Mouse (Mus musculus) heart, postnatal 14 days (tissue): ENCODE results near the gene Ndufc2. TPM values are rescaled to one million over a fixed set of nuclear protein-coding genes. Genes with fewer than 3 reads are reported as not detected.

ENCODE experiments used
- DNase-seq, 2 experiments: peaks; one replicate each; pipeline ENCODE4 v3.0.0; 2021 to 2022
- intact Hi-C: fragments of 180-260 bp; cut with DNase I; formaldehyde crosslinking; loops from one replicate; pipeline ENCODE4 v1.15.1; 2025
- total RNA-seq, 2 experiments: library from RNA; stranded (reverse); gene quantifications; 2 replicates each; pipeline ENCODE4 v1.2.3; 2021

Gene Ndufc2
- total RNA-seq, 2 experiments from 2014 or later: 516 to 524 TPM

DNA sequence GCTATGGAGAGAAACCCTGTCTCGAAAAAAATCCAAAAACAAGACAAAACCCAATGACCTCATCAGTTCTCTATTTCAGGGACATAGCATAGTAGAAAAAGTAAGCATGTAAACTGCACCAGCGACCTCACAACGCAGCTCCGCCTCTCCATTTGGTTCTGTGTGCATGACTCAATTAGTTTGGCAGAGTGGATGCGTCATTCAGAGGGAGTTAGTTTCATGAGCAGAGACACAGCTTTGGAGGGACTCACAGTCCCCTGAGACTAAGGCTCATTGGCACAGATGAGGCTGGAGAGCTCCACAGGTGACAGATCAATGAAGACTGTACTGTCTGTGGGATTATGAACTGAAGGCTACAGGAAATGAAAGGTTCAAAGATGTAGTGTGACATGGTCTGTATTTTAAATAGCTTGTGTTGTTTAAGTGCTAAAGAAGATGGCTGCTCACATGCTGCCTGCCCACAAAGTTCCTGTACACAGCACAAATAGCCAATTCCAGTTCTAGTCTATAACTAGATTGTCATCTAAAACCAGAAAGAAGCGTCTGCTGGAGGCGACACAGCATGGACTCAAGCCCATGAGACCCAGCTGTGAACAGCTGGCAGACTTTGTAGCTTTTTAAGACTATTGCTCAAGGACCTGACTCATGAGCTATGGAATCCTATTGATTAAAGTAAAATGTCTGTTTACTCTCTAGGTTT is 13.5 kb upstream of the Ndufc2 start:
- intact Hi-C loops: no loop called here
- DNase-seq: peak; percentile 46 to 54

DNA sequence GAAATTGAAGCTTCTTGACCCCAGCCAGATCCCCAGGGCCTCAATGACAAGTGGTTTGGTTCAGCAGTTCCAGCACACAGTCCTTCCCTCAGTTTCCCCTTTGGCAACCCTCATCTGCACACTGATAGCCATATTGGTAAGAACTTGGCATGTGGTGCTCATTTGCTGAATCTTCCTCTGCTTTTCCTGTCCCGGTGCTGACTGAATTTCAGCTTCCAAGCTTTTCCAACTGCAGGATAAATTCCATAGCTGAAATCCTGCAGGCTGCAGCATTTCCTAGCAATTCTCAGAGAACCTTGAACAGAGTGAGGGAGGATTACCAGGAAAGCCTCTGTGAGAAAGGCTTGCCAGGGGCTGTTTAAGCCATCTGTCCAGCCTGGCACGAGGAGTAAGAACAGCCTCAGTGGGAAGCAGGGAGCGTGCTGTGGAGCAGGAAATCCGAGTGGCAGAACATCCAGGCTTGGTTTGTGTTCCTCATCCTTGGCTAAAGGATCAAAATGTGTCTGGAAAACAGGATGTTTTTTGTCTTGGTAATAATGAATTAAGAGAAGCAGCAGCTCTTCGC is 12.9 kb upstream of the Ndufc2 start:
- intact Hi-C loops: no loop called here
- DNase-seq: peak; percentile 44 to 49

DNA sequence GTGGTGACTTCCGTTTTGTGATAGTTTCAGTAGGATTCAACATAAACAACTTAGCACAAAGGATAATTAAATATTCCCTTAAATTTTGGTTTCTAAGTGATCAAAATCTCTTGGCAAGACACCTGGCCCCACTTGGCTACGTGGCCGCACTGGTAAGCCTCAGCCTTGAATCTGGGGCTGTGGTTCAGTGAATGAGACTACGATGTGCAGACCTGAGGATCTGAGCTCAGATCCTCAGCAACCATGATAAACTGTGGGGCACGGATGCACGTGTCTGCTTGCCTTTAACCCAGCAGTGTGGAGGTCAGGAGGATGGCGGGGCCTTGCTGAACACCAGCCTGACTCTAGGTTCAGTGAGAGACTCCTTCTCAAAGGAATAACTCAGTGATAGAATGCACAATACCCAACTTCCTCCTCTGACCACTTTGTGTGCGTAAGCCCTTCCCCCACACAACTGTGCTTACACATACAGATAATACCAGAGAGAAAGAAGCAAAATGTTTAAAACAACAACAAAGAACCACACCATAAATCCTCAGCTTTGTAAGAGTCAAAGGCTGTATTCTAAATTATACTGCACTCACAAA is 12.1 kb upstream of the Ndufc2 start:
- no peak for DNase-seq
- intact Hi-C loops: no loop called here

DNA sequence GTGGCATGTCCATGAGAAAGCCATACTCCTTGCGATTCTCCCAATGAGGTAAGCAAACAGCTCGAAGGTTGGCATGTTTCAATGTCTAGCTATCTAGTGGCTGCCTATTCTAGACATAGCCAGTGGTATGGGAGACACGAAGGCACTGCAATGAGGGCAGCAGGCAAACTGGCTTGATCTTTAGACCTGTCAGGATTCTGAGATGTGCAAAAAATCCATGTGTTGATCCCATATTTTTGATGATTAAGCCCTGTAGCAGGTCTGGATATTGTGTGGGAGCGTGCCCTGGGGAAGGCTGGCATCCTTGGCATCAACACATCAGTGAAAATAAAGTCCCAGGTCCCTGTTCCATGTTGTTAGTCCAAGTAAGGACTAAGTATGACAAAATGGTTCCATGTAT is 11.3 kb upstream of the Ndufc2 start:
- intact Hi-C loops: no loop called here
- DNase-seq: no peak

DNA sequence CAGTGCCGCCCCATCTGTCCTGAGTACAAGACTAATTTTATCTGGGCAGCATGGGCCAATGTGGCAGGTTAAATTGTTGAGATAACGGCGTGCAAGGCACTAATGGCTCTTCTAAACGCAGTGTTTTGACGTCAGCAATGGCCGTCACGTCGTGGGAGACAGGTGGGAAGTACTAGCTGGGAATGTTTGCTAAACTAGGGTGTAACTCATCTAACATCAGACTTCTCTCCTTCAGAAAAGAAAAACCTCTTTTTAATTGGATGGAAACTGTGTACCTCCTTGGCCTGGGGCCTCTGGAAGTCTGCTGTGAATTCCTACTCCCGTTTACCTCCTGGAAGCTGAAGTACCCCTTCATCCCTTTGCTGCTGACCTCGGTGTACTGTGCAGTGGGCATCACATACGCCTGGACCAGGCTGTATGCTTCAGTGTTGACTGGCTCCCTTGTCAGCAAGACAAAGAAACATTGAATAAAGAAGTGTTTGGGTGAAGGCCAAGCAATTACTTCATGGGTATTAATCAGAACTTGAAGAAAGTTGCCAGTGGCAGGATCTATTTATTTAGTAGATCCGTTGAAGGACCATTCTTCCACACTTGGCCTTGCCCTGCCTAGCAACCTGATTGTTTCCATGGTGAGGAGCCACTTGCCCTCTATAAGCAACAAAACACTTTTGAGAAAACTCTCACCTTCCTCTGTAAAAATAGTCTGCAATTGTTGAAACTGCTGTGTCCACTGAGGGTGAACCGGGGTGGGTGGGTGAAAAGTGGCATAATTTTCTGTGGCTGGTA is 8.3 kb upstream of the Ndufc2 start:
- intact Hi-C loops: no loop called here
- DNase-seq: no peak

DNA sequence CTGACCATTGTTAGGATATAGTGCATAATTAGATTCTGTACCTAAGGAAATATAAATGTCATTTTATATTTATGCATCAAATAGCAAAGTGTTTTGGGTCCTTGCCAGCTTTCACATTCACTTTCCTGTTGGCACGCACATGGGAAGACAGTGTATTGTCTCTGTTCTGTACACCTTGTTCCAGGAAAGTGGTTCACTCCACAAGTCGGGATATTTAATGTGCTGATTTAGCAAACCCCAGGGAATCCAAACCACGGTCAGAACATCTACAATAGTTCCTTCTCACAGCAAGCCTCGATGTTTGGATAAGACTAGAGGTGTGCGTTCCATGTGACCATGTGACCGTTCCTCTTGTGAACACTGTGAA is 7.7 kb upstream of the Ndufc2 start:
- intact Hi-C loops: no loop called here
- DNase-seq: peak in 1 of 2 experiments; percentile 25

DNA sequence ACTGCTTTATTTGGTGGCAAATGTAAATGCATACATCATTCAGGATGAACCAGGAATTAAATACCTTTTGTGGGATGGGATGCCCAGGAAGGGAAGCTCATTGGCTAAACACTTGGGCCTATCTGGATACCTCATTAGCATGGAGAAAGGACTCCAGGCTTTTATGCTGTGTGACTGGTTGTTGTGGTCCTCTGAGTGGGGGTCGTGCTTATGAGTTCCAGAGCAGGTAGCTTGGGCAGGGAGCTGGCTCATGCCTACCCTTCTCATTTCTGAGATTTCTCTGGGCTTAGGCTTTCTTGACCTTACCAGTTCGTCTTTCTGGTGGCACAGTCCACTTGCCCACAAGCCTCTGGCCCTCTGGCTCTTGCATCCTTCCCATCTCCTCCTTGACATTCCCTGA is 5.4 kb upstream of the Ndufc2 start:
- no peak for DNase-seq
- intact Hi-C loops: no loop called here

DNA sequence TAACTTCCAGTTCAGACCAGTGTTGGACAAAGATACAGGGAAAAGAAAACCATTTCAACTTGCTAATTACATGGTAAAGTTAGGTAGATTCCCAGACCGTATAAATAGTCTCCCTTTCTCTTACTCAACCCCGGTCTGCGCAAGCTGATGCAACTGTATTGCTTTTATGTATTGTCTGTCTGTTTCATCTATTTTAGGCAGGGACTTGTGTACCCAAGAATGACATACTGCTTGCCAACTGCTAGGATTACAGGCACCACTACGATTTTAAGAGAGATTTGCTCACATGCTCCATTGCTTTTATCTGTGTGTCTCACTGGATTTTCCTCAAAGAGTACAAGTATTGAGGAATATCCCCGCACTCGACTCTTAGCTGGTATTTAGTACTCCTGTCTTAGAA is 860 bp upstream of the Ndufc2 start:
- intact Hi-C loops: no loop called here
- DNase-seq: no peak

DNA sequence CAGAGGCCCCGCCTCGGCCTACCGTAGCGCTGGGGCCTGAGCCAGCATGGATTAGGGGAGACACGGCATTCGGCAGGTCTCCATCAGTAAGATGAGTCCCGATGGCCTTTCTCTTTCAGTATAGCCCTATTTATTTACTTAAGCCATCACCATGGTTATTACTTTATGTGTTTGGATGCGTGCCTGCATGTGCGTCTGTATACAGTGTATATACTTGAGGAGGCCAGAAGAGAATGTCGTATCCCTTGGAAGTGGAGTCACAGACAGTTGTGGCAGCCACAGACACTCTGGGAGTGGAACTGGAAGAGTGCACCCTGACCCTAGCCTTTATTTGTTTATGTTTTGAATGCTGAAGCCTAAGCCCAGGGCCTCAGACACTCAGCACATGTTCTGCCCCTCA is 7.3 kb downstream of the Ndufc2 start:
- DNase-seq: no peak
- intact Hi-C loops: no loop called here

DNA sequence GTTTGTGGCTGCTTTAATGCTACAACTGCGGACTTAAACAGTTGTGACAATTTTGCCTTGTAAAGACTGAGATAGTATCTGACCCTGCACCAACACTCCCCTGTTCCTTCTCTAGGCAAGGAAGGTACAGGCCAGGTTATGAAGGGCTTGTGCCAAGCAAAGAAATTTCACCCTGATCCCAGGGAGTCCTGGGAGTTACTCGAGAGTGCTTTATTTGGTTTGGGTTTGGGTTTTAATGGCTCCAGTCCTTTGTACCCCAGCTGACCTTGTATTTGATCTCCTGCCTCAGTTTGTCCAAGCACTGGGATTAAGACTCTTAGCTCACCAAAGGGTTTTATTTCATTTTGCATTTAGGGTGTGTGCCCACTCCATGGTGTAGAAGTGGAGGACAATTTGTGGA is 11.3 kb downstream of the Ndufc2 start:
- intact Hi-C loops: no loop called here
- DNase-seq: no peak

DNA sequence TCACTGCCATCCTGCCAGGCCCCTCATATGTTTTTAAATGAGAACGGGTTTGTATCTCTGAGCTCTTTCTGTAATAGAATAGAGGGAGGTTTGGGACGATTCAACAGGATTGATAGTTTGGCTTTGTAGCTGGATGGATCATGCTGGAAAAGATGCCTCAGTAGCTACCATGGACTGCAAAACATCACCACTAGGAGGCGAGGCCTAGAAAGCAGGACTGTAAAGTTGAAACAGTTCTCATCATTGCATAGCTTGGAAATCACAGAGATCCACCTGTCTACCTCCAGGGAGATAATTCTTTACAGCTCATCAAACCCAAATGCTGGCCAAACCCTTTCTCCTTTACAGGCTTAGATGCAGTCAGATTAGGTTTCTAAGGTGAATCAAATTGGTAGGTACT is 11.8 kb downstream of the Ndufc2 start:
- intact Hi-C loops: no loop called here
- no peak for DNase-seq

DNA sequence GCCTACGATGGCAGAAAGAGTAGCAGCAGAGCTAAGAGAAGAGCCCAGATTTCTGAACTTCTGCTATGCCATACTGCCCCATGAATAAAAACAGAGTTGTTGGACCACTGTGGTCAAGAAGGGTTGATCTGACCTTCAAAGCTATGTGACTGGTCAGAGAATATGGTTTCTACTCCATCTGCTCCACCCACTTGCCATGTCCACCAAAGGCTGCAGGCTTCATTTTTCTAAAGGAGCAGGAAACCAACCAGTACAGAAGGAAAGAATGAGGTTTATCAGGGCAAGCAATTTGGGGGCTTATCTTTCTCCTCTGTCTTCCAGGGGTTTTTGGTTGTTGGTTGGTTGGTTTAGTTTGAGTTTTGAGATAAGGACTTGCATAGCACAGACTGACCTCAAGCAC is 14.2 kb downstream of the Ndufc2 start:
- DNase-seq: no peak
- intact Hi-C loops: no loop called here

DNA sequence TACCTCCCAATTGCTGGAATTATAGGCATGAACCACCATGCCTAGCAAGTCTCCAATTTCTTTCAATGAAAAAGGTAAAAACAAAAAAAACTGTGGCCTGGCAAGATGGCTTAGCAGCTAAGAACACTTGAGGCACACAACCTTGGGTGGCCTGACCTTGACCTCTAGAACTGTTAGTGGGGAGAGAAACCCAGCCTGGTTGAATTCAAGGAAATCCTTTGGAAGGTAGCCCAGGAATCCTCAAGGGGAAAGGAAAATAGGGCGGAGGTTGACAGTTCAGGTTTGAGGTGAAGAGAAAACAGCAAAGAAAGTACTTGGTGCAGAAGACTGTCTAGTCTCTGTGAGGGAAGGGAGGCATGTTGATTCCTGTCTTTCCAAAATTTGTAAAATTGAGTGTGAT is 14.6 kb downstream of the Ndufc2 start:
- DNase-seq: peak; percentile 33 to 54
- intact Hi-C loops: no loop called here

DNA sequence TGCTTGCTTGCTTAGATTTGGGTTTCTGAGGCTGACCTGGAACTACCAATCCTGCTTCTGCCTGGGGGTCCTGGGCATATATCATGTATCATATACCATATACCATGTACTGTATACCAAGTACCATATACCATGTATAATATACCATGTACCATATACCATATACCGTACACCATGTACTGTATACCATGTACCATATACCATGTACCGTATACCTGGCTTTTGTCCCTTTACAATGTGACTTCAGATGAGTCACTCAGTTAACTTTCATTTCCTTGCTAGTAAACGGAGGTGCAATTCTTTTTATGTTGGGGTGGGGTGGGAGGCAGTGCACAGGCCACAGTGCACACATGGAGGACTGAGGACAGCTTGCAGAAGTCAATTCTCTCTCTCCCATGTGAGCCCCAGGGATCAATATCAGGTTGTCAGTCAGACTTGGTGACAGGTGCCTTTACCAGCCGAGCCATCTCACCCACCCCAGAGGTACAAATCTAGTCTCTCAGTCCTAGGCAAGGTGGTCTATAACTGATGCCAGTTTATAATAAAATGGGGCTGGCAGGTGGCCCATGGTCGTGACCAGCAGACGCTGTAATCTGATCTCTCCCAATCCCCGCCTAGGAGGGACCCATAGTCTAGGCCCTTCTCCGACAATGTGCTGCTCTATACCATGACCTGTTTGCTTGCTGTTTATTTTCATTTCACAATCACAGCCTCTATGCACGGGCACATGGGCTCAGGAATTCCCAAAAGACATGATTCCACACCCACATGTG is 15.3 kb downstream of the Ndufc2 start:
- intact Hi-C loops: no loop called here
- no peak for DNase-seq

DNA sequence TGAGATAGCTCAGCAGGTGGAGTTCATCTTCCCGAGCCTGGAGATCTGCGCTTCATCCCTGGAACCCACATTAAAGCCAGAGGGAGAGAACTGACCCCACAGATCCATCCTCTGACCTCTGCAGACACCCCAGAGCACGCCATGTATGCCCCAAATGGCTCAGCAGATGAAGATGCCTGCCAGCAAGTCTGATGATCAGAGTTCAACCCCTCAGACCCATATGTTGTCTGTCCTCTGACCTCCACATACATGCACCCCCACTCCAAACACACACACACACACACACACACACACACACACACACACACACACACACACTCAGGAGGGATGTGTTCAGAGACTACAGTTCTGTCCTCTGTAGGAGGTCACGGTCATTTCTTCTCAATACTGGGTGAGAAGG is 16.7 kb downstream of the Ndufc2 start:
- no peak for DNase-seq
- intact Hi-C loops: no loop called here

DNA sequence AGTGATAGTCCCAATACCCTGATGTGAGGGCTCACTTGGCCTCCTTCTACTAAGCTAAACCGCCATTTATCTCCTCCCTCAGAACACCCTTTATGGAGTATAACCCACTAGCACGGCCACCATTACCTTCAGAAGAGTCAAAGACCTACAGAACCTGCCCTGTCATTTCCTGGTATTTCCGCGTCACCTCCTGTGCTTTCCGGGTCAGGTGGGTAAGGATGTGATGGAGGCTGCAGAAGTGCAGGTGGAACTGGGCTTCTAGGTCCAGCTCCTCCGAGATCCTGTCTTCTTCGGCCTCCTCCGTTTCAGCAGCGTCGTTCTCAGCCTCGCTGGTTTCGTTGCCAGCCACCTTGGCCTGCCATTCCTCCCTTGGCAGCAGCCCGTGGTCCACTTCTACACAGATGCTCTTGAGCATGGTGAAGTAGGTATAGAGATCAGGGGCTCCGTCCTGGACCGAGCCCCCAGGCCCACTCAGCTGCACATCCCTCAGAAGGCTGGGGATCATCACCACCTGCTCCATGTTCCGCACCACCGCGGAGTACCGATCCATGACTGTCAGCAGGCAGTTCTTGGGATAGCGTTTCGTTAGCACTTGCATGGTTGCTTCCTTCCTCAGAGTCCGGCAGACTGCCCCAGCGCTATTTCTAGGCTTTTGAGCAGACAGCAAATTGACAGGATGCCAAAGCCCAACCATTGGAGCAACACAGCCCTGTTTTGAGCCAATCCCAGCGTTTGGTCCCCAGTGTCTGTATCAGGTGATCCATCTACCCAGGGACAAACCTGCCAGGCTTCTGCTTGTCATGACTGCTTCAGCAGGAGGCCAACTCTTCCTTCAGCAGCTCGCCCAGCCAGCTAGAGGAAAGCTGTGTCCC is 17.3 kb downstream of the Ndufc2 start, which contains the start of gene Thrsp:
Gene Thrsp, minus strand, starts transcription at position 825 of the 872 bp plus-strand sequence.
- DNase-seq: peak; percentile 73 to 80
- intact Hi-C loops: no loop called here

DNA sequence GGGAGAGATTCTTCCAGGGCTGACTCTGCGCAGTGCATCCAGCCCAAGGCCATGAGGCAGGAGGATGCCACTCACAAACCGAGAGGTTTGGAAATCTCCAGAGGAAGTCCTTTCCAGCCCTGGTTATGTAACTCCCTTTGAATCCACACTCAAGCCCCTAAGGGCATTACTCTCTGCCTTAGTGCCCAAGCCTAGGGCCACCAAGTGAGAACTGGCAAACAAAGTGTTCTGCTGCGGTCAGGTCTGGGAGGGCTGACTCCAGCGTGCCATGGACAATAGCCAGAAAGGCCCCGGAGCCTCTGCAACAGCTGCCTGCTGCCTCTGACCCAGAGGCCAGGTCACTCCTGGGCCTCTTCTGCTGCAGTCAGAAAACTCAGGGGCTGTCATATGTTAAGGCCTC is 18.9 kb downstream of the Ndufc2 start:
- intact Hi-C loops: no loop called here
- DNase-seq: peak in 1 of 2 experiments; percentile 42

DNA sequence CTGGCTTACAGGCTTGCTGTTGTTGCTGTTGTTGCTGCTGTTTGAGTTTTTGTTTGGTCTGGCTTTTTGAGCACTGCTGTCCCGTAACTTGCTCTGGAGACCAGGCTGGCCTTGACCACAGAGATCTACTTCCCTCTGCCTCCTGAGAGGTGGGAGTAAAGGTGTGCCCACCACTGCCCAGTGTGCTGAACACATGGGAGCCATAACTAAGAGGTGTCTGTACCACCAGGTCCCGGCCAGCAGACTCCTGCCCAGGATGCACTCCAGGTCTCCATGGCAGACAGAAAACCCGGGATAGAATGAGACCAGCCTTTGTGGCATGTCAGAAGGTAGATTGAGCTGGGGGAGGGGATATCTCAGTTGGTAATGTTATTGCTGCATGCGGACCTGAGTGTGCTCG is 19.4 kb downstream of the Ndufc2 start:
- DNase-seq: no peak
- intact Hi-C loops: no loop called here

DNA sequence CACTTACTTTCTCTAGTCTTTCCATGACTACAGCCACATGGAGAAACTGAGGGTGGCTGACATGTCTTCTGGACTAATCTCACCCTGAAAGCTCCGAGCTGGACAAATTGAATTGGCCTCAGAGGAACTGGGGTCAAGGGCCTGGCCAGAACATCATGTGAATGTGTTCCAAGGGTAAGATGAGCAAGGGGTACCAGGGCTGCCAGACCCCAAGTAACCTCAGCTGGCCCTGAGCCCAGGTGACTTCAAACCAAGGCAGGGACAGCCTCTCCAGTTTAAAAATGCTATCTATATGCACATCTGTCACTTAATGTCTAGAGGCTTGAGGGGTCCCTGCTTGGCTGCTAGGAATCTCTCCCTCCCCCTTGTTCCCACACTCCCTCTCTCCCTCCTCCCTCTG is 20.6 kb downstream of the Ndufc2 start:
- intact Hi-C loops: loop anchor here (5.0 kb wide), 1 partner anchor 157 kb away; the partner anchor contains the start of genes Aamdc and Rsf1

More for the DNA sequence above, 20.6 kb downstream of the Ndufc2 start:
- no peak for DNase-seq
